Mouse (Mus musculus) megakaryocyte-erythroid progenitor cell, adult 5-6 weeks (primary cell): ENCODE data around the gene Rnf212b. TPM values are rescaled to one million over a fixed set of nuclear protein-coding genes. Genes with fewer than 3 reads are reported as not detected.

Experiments
- ATAC-seq: replicated peaks from 2 replicates; pipeline ENCODE4 v1.8.0; 2016; ENCODE audit warnings: mild to moderate bottlenecking, inconsistent platforms; ENCODE audit not compliant: severe bottlenecking, poor library complexity, low FRiP score, low TSS enrichment
- total RNA-seq, 2 experiments: library from RNA; stranded (forward) in 1 of 2; stranded (reverse) in 1 of 2; fragments of 200-1000, 215-1000 nt in 1 of 2; fragments of >200 nt in 1 of 2; fragmentation: Nextera tagmentation in 1 of 2; gene quantifications; 2 replicates each; pipeline ENCODE4 v1.2.3; 2014 to 2017

The Rnf212b gene
- total RNA-seq, 2 experiments from 2014 or later: not detected

GRCm38 (mm10) chr14:54864313-54865036 lies 50.5 kb downstream of the Rnf212b start:
- peak; percentile 57 for ATAC-seq

- ATAC-seq: no peak
Measured at GRCm38 (mm10) chr14:54865626-54866025, 51.7 kb downstream of the Rnf212b start.

- no peak for ATAC-seq
Measured at GRCm38 (mm10) chr14:54866268-54866667, 52.3 kb downstream of the Rnf212b start.

- ATAC-seq: no peak
Measured at GRCm38 (mm10) chr14:54866936-54867335, 53.0 kb downstream of the Rnf212b start.

- ATAC-seq: no peak
Measured at GRCm38 (mm10) chr14:54868026-54868425, 54.1 kb downstream of the Rnf212b start.

- ATAC-seq: no peak
Measured at GRCm38 (mm10) chr14:54870861-54871260, 56.9 kb downstream of the Rnf212b start, which contains the start of gene Homez. Gene Homez, minus strand, starts transcription at chr14:54870961.

GRCm38 (mm10) chr14:54874165-54874564 lies 60.2 kb downstream of the Rnf212b start:
- ATAC-seq: no peak

GRCm38 (mm10) chr14:54875844-54876538 lies 62.0 kb downstream of the Rnf212b start:
- ATAC-seq: peak; percentile 28

GRCm38 (mm10) chr14:54876539-54877047 lies 62.7 kb downstream of the Rnf212b start:
- peak; percentile 74 for ATAC-seq

GRCm38 (mm10) chr14:54877048-54877715 lies 63.2 kb downstream of the Rnf212b start, which contains the start of gene Ppp1r3e:
Gene Ppp1r3e, minus strand, starts transcription at chr14:54877550.
- ATAC-seq: peak; percentile 73

GRCm38 (mm10) chr14:54883154-54884021 lies 69.4 kb downstream of the Rnf212b start, which contains the start of the genes Bcl2l2 and Gm20521:
Gene Bcl2l2, plus strand, starts transcription at chr14:54883377.
Gene Gm20521, plus strand, starts transcription at chr14:54883441.
- peak; percentile 90 for ATAC-seq

GRCm38 (mm10) chr14:54884022-54884712 lies 70.2 kb downstream of the Rnf212b start:
- no peak for ATAC-seq

- no peak for ATAC-seq
Measured at GRCm38 (mm10) chr14:54885309-54885708, 71.4 kb downstream of the Rnf212b start.

GRCm38 (mm10) chr14:54892200-54892599 lies 78.3 kb downstream of the Rnf212b start, which contains the start of gene Pabpn1:
Gene Pabpn1, plus strand, starts transcription at chr14:54892500.
- ATAC-seq: no peak

- ATAC-seq: peak; percentile 100
Measured at GRCm38 (mm10) chr14:54893651-54894181, 79.8 kb downstream of the Rnf212b start.

GRCm38 (mm10) chr14:54894296-54895151 lies 80.6 kb downstream of the Rnf212b start:
- no peak for ATAC-seq

- ATAC-seq: no peak
Measured at GRCm38 (mm10) chr14:54897445-54897844, 83.5 kb downstream of the Rnf212b start.
